Mouse (Mus musculus): Measurements from ENCODE around the gene Pheta2. TPM values are rescaled to one million over a fixed set of nuclear protein-coding genes. Genes with fewer than 3 reads are reported as not detected.
A peak's percentile ranks its signal among the peaks of the same experiment; 100 is the strongest.

The Pheta2 gene
- polyA plus RNA-seq, 1 experiment from 2014 or later: 3.6 TPM

GRCm38 (mm10) chr15:82317839-82318238, 20.9 kb upstream of the Pheta2 start:
- Histone ChIP-seq H3K27me3 (ENCODE audit: control insufficient read depth, insufficient read depth, low read length) (no peaks in the 10 kb centered on the region), H3K4me3 (ENCODE audit: low read depth, low read length) (no peak overlapping the region), H3K4me1 (ENCODE audit: control insufficient read depth, insufficient read depth, low read length) (no peaks in the 10 kb centered on the region), H3K36me3 (replicated peaks; ENCODE audit: control insufficient read depth, insufficient read depth, low read depth, low read length) (no peaks in the 10 kb centered on the region), H3K27ac (replicated peaks; ENCODE audit: low read depth, low read length) (no peak overlapping the region), H3K9me3 (replicated peaks; ENCODE audit: control insufficient read depth, low read length) (no peaks in the 10 kb centered on the region), H3K4me2 (ENCODE audit: low read depth, low read length) (no peak overlapping the region), H3K9ac (replicated peaks; ENCODE audit: low read length) (no peak overlapping the region)
- no peak for DNase-seq (ENCODE audit: low spot score)
- ATAC-seq (replicated peaks; ENCODE audit: insufficient number of reproducible peaks, low FRiP score, low TSS enrichment, low read depth): no peak
- 87% methylated on average over 6 of the region's 6 CpGs for whole genome bisulfite sequencing

DNA sequence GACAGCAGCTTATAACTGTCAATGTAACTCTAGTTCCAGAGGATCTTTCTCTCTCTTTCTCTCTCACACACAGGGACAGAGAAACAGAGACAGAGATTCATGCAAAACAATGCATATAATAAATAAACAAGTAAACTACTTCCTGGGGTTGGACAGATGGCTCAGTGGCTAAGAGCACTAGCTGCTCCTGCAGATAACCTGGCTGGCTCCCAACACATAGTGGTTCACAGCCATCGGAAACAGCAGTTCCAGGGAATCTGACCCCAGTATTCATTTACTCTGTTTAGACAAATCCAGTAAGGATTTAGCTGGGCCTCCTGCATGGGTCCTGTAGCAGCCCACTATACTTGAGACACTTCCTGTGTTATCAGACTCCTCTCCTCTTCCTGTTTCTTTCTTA, 19.1 kb upstream of the Pheta2 start:
- H3K36me3 ChIP-seq (replicated peaks; ENCODE audit: control insufficient read depth, insufficient read depth, low read depth, low read length): no peaks in the 10 kb centered on the region
- H3K27me3 ChIP-seq (ENCODE audit: control insufficient read depth, insufficient read depth, low read length): no peaks in the 10 kb centered on the region
- ATAC-seq (replicated peaks; ENCODE audit: insufficient number of reproducible peaks, low FRiP score, low TSS enrichment, low read depth) (no peak), DNase-seq (ENCODE audit: low spot score) (no peak)
- no peak overlapping the region for H3K9ac ChIP-seq (replicated peaks; ENCODE audit: low read length)
- no peak overlapping the region for H3K27ac ChIP-seq (replicated peaks; ENCODE audit: low read depth, low read length)
- no peaks in the 10 kb centered on the region for H3K9me3 ChIP-seq (replicated peaks; ENCODE audit: control insufficient read depth, low read length)
- no peaks in the 10 kb centered on the region for H3K4me1 ChIP-seq (ENCODE audit: control insufficient read depth, insufficient read depth, low read length)
- 81% methylated on average over 1 of the region's 1 CpGs for WGBS
- no peak overlapping the region for H3K4me2 ChIP-seq (ENCODE audit: low read depth, low read length)
- no peak overlapping the region for H3K4me3 ChIP-seq (ENCODE audit: low read depth, low read length)

- Histone ChIP-seq H3K9me3 (replicated peaks; ENCODE audit: control insufficient read depth, low read length) (no peaks in the 10 kb centered on the region), H3K4me1 (ENCODE audit: control insufficient read depth, insufficient read depth, low read length) (no peaks in the 10 kb centered on the region), H3K27ac (replicated peaks; ENCODE audit: low read depth, low read length) (no peak overlapping the region), H3K36me3 (replicated peaks; ENCODE audit: control insufficient read depth, insufficient read depth, low read depth, low read length) (no peaks in the 10 kb centered on the region), H3K4me3 (ENCODE audit: low read depth, low read length) (no peak overlapping the region), H3K9ac (replicated peaks; ENCODE audit: low read length) (no peak overlapping the region), H3K4me2 (ENCODE audit: low read depth, low read length) (no peak overlapping the region), H3K27me3 (ENCODE audit: control insufficient read depth, insufficient read depth, low read length) (no peaks in the 10 kb centered on the region)
- 73% methylated on average over 8 of the region's 8 CpGs for WGBS
- no peak for DNase-seq (ENCODE audit: low spot score)
- no peak for ATAC-seq (replicated peaks; ENCODE audit: insufficient number of reproducible peaks, low FRiP score, low TSS enrichment, low read depth)
Measured at GRCm38 (mm10) chr15:82322195-82322594, 16.5 kb upstream of the Pheta2 start.

DNA sequence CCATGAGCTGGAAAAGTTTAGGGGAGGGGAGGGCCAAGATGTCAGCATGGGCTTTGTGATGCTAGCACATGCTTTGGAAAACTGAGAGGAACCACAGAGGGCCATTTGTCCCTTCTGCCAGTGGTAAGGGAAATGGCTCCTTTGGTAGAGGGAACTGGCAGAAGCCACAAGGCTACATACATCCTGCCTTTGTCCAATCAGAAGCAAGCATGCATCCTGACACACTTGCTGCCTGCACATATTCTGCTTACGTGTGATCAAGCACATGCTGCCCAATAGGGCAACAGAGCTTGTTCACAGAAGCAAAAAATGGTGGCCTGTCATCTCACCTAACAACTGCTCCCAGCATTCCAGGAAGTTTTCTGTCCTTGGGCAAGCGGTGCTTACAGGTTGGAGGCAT, 13.4 kb upstream of the Pheta2 start:
- Histone ChIP-seq H3K4me3 (ENCODE audit: low read depth, low read length) (no peak overlapping the region), H3K27me3 (ENCODE audit: control insufficient read depth, insufficient read depth, low read length) (no peaks in the 10 kb centered on the region), H3K36me3 (replicated peaks; ENCODE audit: control insufficient read depth, insufficient read depth, low read depth, low read length) (no peaks in the 10 kb centered on the region), H3K9ac (replicated peaks; ENCODE audit: low read length) (no peak overlapping the region), H3K9me3 (replicated peaks; ENCODE audit: control insufficient read depth, low read length) (no peaks in the 10 kb centered on the region), H3K4me1 (ENCODE audit: control insufficient read depth, insufficient read depth, low read length) (no peaks in the 10 kb centered on the region), H3K4me2 (ENCODE audit: low read depth, low read length) (no peak overlapping the region), H3K27ac (replicated peaks; ENCODE audit: low read depth, low read length) (no peak overlapping the region)
- no peak for DNase-seq (ENCODE audit: low spot score)
- 74% methylated on average over 2 of the region's 2 CpGs for WGBS
- ATAC-seq (replicated peaks; ENCODE audit: insufficient number of reproducible peaks, low FRiP score, low TSS enrichment, low read depth): no peak

- Histone ChIP-seq H3K27ac (replicated peaks; ENCODE audit: low read depth, low read length) (no peak overlapping the region), H3K36me3 (replicated peaks; ENCODE audit: control insufficient read depth, insufficient read depth, low read depth, low read length) (no peaks in the 10 kb centered on the region), H3K4me1 (ENCODE audit: control insufficient read depth, insufficient read depth, low read length) (no peaks in the 10 kb centered on the region), H3K9me3 (replicated peaks; ENCODE audit: control insufficient read depth, low read length) (no peaks in the 10 kb centered on the region), H3K9ac (replicated peaks; ENCODE audit: low read length) (no peak overlapping the region), H3K4me3 (ENCODE audit: low read depth, low read length) (no peak overlapping the region), H3K4me2 (ENCODE audit: low read depth, low read length) (no peak overlapping the region), H3K27me3 (ENCODE audit: control insufficient read depth, insufficient read depth, low read length) (no peaks in the 10 kb centered on the region)
- ATAC-seq (replicated peaks; ENCODE audit: insufficient number of reproducible peaks, low FRiP score, low TSS enrichment, low read depth) (no peak), DNase-seq (ENCODE audit: low spot score) (no peak)
- 91% methylated on average over 4 of the region's 4 CpGs for WGBS
Measured at GRCm38 (mm10) chr15:82335194-82335593, 3.5 kb upstream of the Pheta2 start.

DNA sequence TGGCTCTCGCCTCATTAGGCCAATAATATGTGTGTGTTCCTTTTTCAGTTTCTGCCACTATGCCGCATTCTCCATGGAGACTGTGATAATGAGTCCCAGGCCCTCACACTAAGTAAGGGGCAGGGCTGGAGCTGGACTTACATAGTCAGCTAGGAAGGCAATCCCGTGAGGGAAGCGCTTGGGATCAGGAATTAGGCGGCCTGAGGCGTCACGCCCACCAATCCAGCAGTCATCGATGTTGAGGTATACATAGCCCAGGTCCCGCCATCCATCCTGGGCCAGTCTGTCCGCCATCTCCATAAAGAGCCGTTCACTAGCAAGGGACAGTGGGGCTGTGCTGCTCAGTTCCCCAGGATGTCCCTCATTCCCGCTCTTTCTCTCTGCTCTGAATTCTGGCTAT, 2.1 kb upstream of the Pheta2 start:
- Histone ChIP-seq H3K27me3 (ENCODE audit: control insufficient read depth, insufficient read depth, low read length) (peaks cover 4% of the 10 kb centered on the region; the same call in 1 of the 2 replicates), H3K36me3 (replicated peaks; ENCODE audit: control insufficient read depth, insufficient read depth, low read depth, low read length) (no peaks in the 10 kb centered on the region), H3K27ac (replicated peaks; ENCODE audit: low read depth, low read length) (no peak overlapping the region), H3K4me3 (ENCODE audit: low read depth, low read length) (no peak overlapping the region), H3K4me2 (ENCODE audit: low read depth, low read length) (no peak overlapping the region), H3K4me1 (ENCODE audit: control insufficient read depth, insufficient read depth, low read length) (no peaks in the 10 kb centered on the region), H3K9ac (replicated peaks; ENCODE audit: low read length) (no peak overlapping the region), H3K9me3 (replicated peaks; ENCODE audit: control insufficient read depth, low read length) (no peaks in the 10 kb centered on the region)
- WGBS: 71% methylated on average over 12 of the region's 12 CpGs
- ATAC-seq (replicated peaks; ENCODE audit: insufficient number of reproducible peaks, low FRiP score, low TSS enrichment, low read depth) (no peak), DNase-seq (ENCODE audit: low spot score) (no peak)

DNA sequence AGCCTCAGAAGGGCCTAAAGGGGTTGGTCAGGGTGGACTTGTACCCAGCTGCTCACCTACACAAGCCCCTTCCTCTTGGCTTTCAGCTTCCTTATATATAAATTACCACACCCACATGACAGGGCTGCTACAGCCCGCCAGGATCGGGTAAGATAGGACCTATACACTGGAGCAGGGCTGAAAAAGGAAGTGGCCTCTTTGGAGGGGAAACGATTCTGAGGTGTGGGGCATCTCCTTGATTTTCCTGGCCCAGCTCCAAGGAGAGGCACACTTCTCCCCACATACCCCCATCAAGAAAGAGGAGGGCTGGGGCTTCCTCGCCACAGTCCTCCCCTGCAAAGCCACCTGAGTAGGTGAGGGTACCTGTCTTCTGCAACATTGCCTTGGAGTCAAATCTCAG, 867 bp upstream of the Pheta2 start:
- peak overlapping the region; percentile 62 for H3K9ac ChIP-seq (replicated peaks; ENCODE audit: low read length)
- WGBS: 53% methylated on average over 4 of the region's 4 CpGs
- ATAC-seq (replicated peaks; ENCODE audit: insufficient number of reproducible peaks, low FRiP score, low TSS enrichment, low read depth): no peak
- H3K27me3 ChIP-seq (ENCODE audit: control insufficient read depth, insufficient read depth, low read length): peaks cover 4% of the 10 kb centered on the region; the same call in 1 of the 2 replicates
- H3K4me3 ChIP-seq (ENCODE audit: low read depth, low read length): peak overlapping the region; percentile 52
- no peaks in the 10 kb centered on the region for H3K4me1 ChIP-seq (ENCODE audit: control insufficient read depth, insufficient read depth, low read length)
- no peaks in the 10 kb centered on the region for H3K36me3 ChIP-seq (replicated peaks; ENCODE audit: control insufficient read depth, insufficient read depth, low read depth, low read length)
- H3K9me3 ChIP-seq (replicated peaks; ENCODE audit: control insufficient read depth, low read length): no peaks in the 10 kb centered on the region
- DNase-seq (ENCODE audit: low spot score): no peak
- no peak overlapping the region for H3K27ac ChIP-seq (replicated peaks; ENCODE audit: low read depth, low read length)
- H3K4me2 ChIP-seq (ENCODE audit: low read depth, low read length): peak overlapping the region; percentile 62

DNA sequence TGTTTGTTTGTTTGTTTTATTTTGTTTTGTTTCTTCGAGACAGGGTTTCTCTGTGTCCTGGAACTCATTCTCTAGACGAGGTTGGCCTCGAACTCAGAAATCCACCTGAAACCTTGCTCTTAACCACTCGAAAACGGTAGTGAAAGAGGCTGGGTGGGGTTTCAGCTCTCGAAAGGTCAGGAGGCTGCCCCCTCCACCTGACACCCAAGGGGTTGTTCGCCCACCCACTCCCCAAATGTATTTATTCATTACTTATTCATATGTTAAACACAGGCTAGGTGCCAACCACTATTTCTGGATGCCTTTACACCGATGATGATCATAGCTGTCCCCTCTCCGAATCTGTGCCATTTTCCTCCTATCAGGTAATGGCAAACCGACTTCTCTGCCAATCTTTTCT, 408 bp downstream of the Pheta2 start:
- Histone ChIP-seq H3K4me1 (ENCODE audit: control insufficient read depth, insufficient read depth, low read length) (no peaks in the 10 kb centered on the region), H3K27me3 (ENCODE audit: control insufficient read depth, insufficient read depth, low read length) (peaks cover 4% of the 10 kb centered on the region; the same call in 1 of the 2 replicates), H3K27ac (replicated peaks; ENCODE audit: low read depth, low read length) (no peak overlapping the region), H3K4me2 (ENCODE audit: low read depth, low read length) (peak overlapping the region; percentile 62), H3K36me3 (replicated peaks; ENCODE audit: control insufficient read depth, insufficient read depth, low read depth, low read length) (no peaks in the 10 kb centered on the region), H3K9ac (replicated peaks; ENCODE audit: low read length) (no peak overlapping the region; the same call in 1 of the 2 replicates), H3K4me3 (ENCODE audit: low read depth, low read length) (peak overlapping the region; percentile 52), H3K9me3 (replicated peaks; ENCODE audit: control insufficient read depth, low read length) (no peaks in the 10 kb centered on the region)
- ATAC-seq (replicated peaks; ENCODE audit: insufficient number of reproducible peaks, low FRiP score, low TSS enrichment, low read depth): no peak
- DNase-seq (ENCODE audit: low spot score): no peak
- whole genome bisulfite sequencing: 55% methylated on average over 10 of the region's 10 CpGs
